Mouse (Mus musculus) liver, postnatal 0 days (tissue): ENCODE measurements around the gene Zxdc.

ENCODE experiments used
- CTCF ChIP-seq: sonication (generic); IDR thresholded peaks from 2 replicates; pipeline ENCODE4 v1.5.1; 2016; ENCODE audit warnings: antibody characterized with exemption, low read depth
- EP300 ChIP-seq: IDR thresholded peaks from 2 replicates; pipeline ENCODE4 v1.6.1; 2016; ENCODE audit warnings: antibody characterized with exemption, low read depth, mild to moderate bottlenecking

GRCm38 (mm10) chr6:90369725-90370553, 647 bp downstream of the Zxdc start:
- TF ChIP-seq CTCF (no peak), EP300 (no peak)
